18 mouse cellular contexts compared by ENCODE assay signal in genomic region chr11:70198332-70198731, GRCm38 (mm10). TPM values are rescaled to one million over a fixed set of nuclear protein-coding genes. Genes with fewer than 3 reads are reported as not detected.
DNase-seq lines count a peak whose midpoint lies in the region; ATAC-seq lines count a peak whose summit lies in the region.
"Had no signal": no experiment of that assay in that cellular context is flagged by ENCODE, and none has a peak within 500 bp of the region (broad histone marks: within the 10 kb centered on the region; RNA-seq: fewer than 3 reads in every experiment).

No protein-coding gene starts in this region.

- intact Hi-C loops in left cerebral cortex, postnatal 4 days (cut with DNase I), result loop anchor here (5.0 kb wide), 1 partner anchor 126 kb away; no protein-coding TSS in a partner anchor

- DNase-seq in adrenal gland, adult 2 months, result peak; percentile 37
- no peak for DNase-seq in adrenal gland, postnatal 14 days
- DNase-seq in 416B (ENCODE audit: low read depth), result peak; percentile 99
- DNase-seq in left cerebral cortex, postnatal 4 days, result no peak
- DNase-seq in cerebellum, postnatal 14 days, result no peak
- no peak for DNase-seq in thymus, adult 18-20 months
- DNase-seq: cerebellum, adult 8-10 months; gastrocnemius, postnatal 10 days; kidney, postnatal 4 days; layer of hippocampus, adult 9-11 months; right cerebral cortex, adult 18-20 months had no signal

- ATAC-seq in common myeloid progenitor, adult 5-6 weeks (replicated peaks; ENCODE audit: low read depth, poor library complexity, severe bottlenecking), result peak; percentile 34
- peak; percentile 76 for ATAC-seq in monocyte, adult 5-6 weeks (replicated peaks; ENCODE audit: insufficient number of reproducible peaks, low FRiP score, low TSS enrichment, poor library complexity, severe bottlenecking)
- ATAC-seq: activated CD4-positive, CD25-positive, alpha-beta regulatory T cell, adult 4 months; forebrain, embryonic 13.5 days; hindbrain, postnatal 0 days; intestine, postnatal 0 days; liver, embryonic 12.5 days had no signal

RNA-seq across cellular contexts. Expression of gene Slc16a11, which starts 14.2 kb away (rescaled TPM):
- under 1 TPM in 1 of 2 experiments, not detected in 1; 0.73 TPM for total RNA-seq in adrenal gland, adult 2 months (2021)
- polyA plus RNA-seq in adrenal gland, adult 2 months (2012; rRNA removed), result 0.68 and 2.4 TPM in 2 replicates
- 0.53 and 0.96 TPM in 2 replicates for total RNA-seq in adrenal gland, postnatal 14 days (2021)
- 0.49 and 0.78 TPM in 2 replicates for total RNA-seq in common myeloid progenitor, adult 5-6 weeks (2017)
- total RNA-seq in monocyte, adult 5-6 weeks (2017), result not detected in 3 replicates
- total RNA-seq in left cerebral cortex, postnatal 4 days (2021), result 10 to 100 TPM; 16.8 to 26.8 TPM
- polyA plus RNA-seq: activated CD4-positive, CD25-positive, alpha-beta regulatory T cell, adult 4 months had no signal

RNA-seq across cellular contexts. Expression of gene Slc16a13, which starts 22.5 kb away (rescaled TPM):
- 1 to 10 TPM; 2.7 to 3.7 TPM for total RNA-seq in adrenal gland, adult 2 months (2021)
- polyA plus RNA-seq in adrenal gland, adult 2 months (2012; rRNA removed), result 5.0 and 5.6 TPM in 2 replicates
- total RNA-seq in adrenal gland, postnatal 14 days (2021), result 5.3 and 5.6 TPM in 2 replicates
- total RNA-seq in common myeloid progenitor, adult 5-6 weeks (2017), result 4.1 and 4.8 TPM in 2 replicates
- total RNA-seq in monocyte, adult 5-6 weeks (2017), result 1.9 to 11.0 TPM (median 3.1 TPM) in 3 replicates
- 10 to 100 TPM; 14.8 to 15.2 TPM for total RNA-seq in left cerebral cortex, postnatal 4 days (2021)

RNA-seq across cellular contexts. Expression of gene Bcl6b, which starts 31.3 kb away (rescaled TPM):
- 10 to 100 TPM in 1 of 2 experiments, 1 to 10 TPM in 1; 8.6 to 11.3 TPM for total RNA-seq in adrenal gland, adult 2 months (2021)
- polyA plus RNA-seq in adrenal gland, adult 2 months (2012; rRNA removed), result 25.3 and 27.8 TPM in 2 replicates
- total RNA-seq in adrenal gland, postnatal 14 days (2021), result 27.0 and 28.1 TPM in 2 replicates
- 0.41 and 0.82 TPM in 2 replicates for total RNA-seq in common myeloid progenitor, adult 5-6 weeks (2017)
- total RNA-seq in monocyte, adult 5-6 weeks (2017), result not detected in 3 replicates
- 1 to 10 TPM; 9.1 to 9.3 TPM for total RNA-seq in left cerebral cortex, postnatal 4 days (2021)

RNA-seq across cellular contexts. Expression of gene 0610010K14Rik, which starts 39.4 kb away (rescaled TPM):
- 10 to 100 TPM; 44.7 to 52.1 TPM for total RNA-seq in adrenal gland, adult 2 months (2021)
- polyA plus RNA-seq in adrenal gland, adult 2 months (2012; rRNA removed), result 54.7 and 56.2 TPM in 2 replicates
- 55.7 and 62.4 TPM in 2 replicates for total RNA-seq in adrenal gland, postnatal 14 days (2021)
- total RNA-seq in common myeloid progenitor, adult 5-6 weeks (2017), result 43.5 and 49.9 TPM in 2 replicates
- 8.1 to 28.1 TPM (median 18.3 TPM) in 3 replicates for total RNA-seq in monocyte, adult 5-6 weeks (2017)
- total RNA-seq in left cerebral cortex, postnatal 4 days (2021), result 10 to 100 TPM; 64.2 to 73.1 TPM

RNA-seq across cellular contexts. Expression of gene Gm21988, which starts 41.3 kb away (rescaled TPM):
- 1 to 10 TPM; 3.2 to 6.2 TPM for total RNA-seq in adrenal gland, adult 2 months (2021)
- polyA plus RNA-seq in adrenal gland, adult 2 months (2012; rRNA removed), result 6.9 and 7.8 TPM in 2 replicates
- 3.6 and 5.4 TPM in 2 replicates for total RNA-seq in adrenal gland, postnatal 14 days (2021)
- not detected in 2 replicates for total RNA-seq in common myeloid progenitor, adult 5-6 weeks (2017)
- 3.3 to 5.8 TPM in 2 of 3 replicates, not detected in the other for total RNA-seq in monocyte, adult 5-6 weeks (2017)
- total RNA-seq in left cerebral cortex, postnatal 4 days (2021), result 1 to 10 TPM; 8.5 to 8.6 TPM

Comparison
In these comparisons a context has a peak if more than half of its experiments do, and no peak if none do; other contexts are left out.
1. DNase-seq: peak in adrenal gland, adult 2 months (single experiment) and 416B (single experiment); none in adrenal gland, postnatal 14 days (single experiment), left cerebral cortex, postnatal 4 days (single experiment), cerebellum, postnatal 14 days (0 of 2) and thymus, adult 18-20 months (0 of 2).